Mouse (Mus musculus): ENCODE measurements around the gene Lep. TPM values are rescaled to one million over a fixed set of nuclear protein-coding genes. Genes with fewer than 3 reads are reported as not detected.

Gene Lep
- not detected in 2 replicates for polyA plus RNA-seq (2015; fragmentation: Nextera tagmentation; extraction: Ambion mirVana)

DNA sequence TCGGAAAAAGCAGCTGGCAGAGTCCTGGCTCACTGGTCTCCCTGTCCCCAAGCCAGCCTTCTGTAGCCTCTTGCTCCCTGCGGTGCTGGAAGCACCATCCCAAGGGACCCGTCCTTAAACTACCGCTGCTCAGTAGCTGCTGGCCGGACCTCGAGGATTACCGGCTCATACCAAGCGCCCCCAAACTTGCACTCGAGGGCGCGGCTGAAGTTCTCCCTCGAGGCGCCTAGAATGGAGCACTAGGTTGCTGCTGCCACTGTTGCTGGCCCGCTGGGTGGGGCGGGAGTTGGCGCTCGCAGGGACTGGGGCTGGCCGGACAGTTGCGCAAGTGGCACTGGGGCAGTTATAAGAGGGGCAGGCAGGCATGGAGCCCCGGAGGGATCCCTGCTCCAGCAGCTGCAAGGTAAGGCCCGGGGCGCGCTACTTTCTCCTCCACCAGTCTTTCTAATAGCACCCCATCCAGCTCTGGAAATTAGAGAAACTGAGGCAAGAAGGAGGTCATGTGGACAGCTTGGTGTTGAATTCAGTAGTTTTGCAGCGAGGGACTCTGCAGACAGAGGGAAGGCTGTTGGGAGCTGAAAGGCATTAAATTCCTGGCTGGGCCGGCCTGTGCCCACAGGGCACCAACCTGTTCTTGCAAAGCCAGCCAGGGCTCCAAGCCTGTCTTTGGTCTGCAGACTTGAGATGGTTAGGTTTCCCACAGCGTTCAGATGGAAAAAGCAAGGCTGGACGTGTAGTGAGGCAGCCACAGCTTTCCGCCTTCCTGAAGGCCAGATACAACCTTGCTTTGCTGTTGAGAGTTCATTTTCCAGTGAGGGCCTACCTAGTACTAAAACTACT lies at the start of gene Lep:
Lep (plus strand) TSS at position 375 of the 840 bp plus-strand sequence.
- WGBS: 62% methylated on average over 28 of the region's 28 CpGs
- H3K9me3 ChIP-seq (replicated peaks): no peaks in the 10 kb centered on the region
- no peaks in the 10 kb centered on the region for H3K36me3 ChIP-seq
- no peak within 1 kb of the TSS for H3K27ac ChIP-seq (replicated peaks)
- H3K4me1 ChIP-seq: no peaks in the 10 kb centered on the region
- no peak within 1 kb of the TSS for H3K4me2 ChIP-seq (replicated peaks)
- ATAC-seq (ENCODE audit: insufficient number of reproducible peaks, low FRiP score, low TSS enrichment, low read depth): no peak
- no peak within 1 kb of the TSS for H3K9ac ChIP-seq
- H3K27me3 ChIP-seq: no peaks in the 10 kb centered on the region
- H3K4me3 ChIP-seq (replicated peaks): no peak within 1 kb of the TSS

- Histone ChIP-seq H3K36me3 (no peaks in the 10 kb centered on the region), H3K9ac (no peak overlapping the region), H3K4me2 (replicated peaks) (no peak overlapping the region), H3K27me3 (peaks cover 3% of the 10 kb centered on the region; the same call in 1 of the 2 replicates), H3K4me1 (peaks cover 2% of the 10 kb centered on the region; the same call in 1 of the 2 replicates), H3K27ac (replicated peaks) (no peak overlapping the region), H3K9me3 (replicated peaks) (no peaks in the 10 kb centered on the region), H3K4me3 (replicated peaks) (no peak overlapping the region)
- 87% methylated on average over 5 of the region's 5 CpGs for WGBS
- ATAC-seq (ENCODE audit: insufficient number of reproducible peaks, low FRiP score, low TSS enrichment, low read depth): no peak
These were observed 48.4 kb upstream of the Lep start for GRCm38 (mm10) chr6:29011651-29012050.

- H3K4me2 ChIP-seq (replicated peaks): no peak overlapping the region
- no peaks in the 10 kb centered on the region for H3K9me3 ChIP-seq (replicated peaks)
- no peak overlapping the region for H3K4me3 ChIP-seq (replicated peaks)
- H3K9ac ChIP-seq: no peak overlapping the region
- ATAC-seq (ENCODE audit: insufficient number of reproducible peaks, low FRiP score, low TSS enrichment, low read depth): no peak
- 88% methylated on average over 6 of the region's 6 CpGs for WGBS
- no peak overlapping the region for H3K27ac ChIP-seq (replicated peaks)
- peaks cover 7% of the 10 kb centered on the region; the same call in 1 of the 2 replicates for H3K4me1 ChIP-seq
- no peaks in the 10 kb centered on the region for H3K36me3 ChIP-seq
- peaks cover 12% of the 10 kb centered on the region for H3K27me3 ChIP-seq
These were observed 46.8 kb upstream of the Lep start for GRCm38 (mm10) chr6:29013216-29013615.

- no peaks in the 10 kb centered on the region for H3K36me3 ChIP-seq
- H3K9me3 ChIP-seq (replicated peaks): no peaks in the 10 kb centered on the region
- H3K27ac ChIP-seq (replicated peaks): no peak overlapping the region
- H3K9ac ChIP-seq: no peak overlapping the region
- H3K4me2 ChIP-seq (replicated peaks): peak overlapping the region; percentile 45
- WGBS: 2% methylated on average over 16 of the region's 16 CpGs
- peaks cover 7% of the 10 kb centered on the region; the same call in 1 of the 2 replicates for H3K4me1 ChIP-seq
- peaks cover 18% of the 10 kb centered on the region for H3K27me3 ChIP-seq
- no peak overlapping the region; the same call in 1 of the 2 replicates for H3K4me3 ChIP-seq (replicated peaks)
- ATAC-seq (ENCODE audit: insufficient number of reproducible peaks, low FRiP score, low TSS enrichment, low read depth): no peak
These were observed 43.1 kb upstream of the Lep start for GRCm38 (mm10) chr6:29016891-29017412.

GRCm38 (mm10) chr6:29019756-29020720 lies 40.0 kb upstream of the Lep start:
- peaks cover 24% of the 10 kb centered on the region for H3K27me3 ChIP-seq
- no peak overlapping the region for H3K4me3 ChIP-seq (replicated peaks)
- no peak overlapping the region for H3K4me2 ChIP-seq (replicated peaks)
- peaks cover 16% of the 10 kb centered on the region; the same call in 1 of the 2 replicates for H3K4me1 ChIP-seq
- H3K9me3 ChIP-seq (replicated peaks): no peaks in the 10 kb centered on the region
- 75% methylated on average over 18 of the region's 18 CpGs for WGBS
- H3K27ac ChIP-seq (replicated peaks): no peak overlapping the region
- no peaks in the 10 kb centered on the region for H3K36me3 ChIP-seq
- H3K9ac ChIP-seq: no peak overlapping the region
- no peak for ATAC-seq (ENCODE audit: insufficient number of reproducible peaks, low FRiP score, low TSS enrichment, low read depth)

DNA sequence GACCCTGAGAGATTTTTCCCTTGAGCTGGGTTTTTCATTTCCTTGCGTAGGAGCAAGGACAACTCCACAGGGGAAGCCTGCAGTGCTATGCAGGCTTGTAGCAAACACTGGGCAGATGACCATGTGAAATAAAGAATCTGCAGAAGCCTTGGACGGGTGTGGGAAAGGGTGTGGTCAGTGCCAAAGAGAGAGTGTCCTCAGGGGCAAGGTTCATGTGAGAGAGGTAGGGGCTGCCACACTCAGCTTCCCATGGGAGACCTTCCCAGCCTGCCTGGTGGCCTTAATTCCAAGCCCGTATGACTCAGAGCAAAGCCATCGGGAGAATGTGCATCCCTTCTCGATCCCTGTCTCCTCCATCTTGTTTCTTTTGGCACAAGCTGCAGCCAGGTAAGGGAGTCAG lies 39.1 kb upstream of the Lep start:
- H3K4me3 ChIP-seq (replicated peaks): no peak overlapping the region
- H3K27me3 ChIP-seq: peaks cover 31% of the 10 kb centered on the region
- no peak overlapping the region for H3K9ac ChIP-seq
- H3K27ac ChIP-seq (replicated peaks): no peak overlapping the region
- WGBS: 72% methylated on average over 5 of the region's 5 CpGs
- H3K4me1 ChIP-seq: peaks cover 16% of the 10 kb centered on the region; the same call in 1 of the 2 replicates
- no peak overlapping the region for H3K4me2 ChIP-seq (replicated peaks)
- ATAC-seq (ENCODE audit: insufficient number of reproducible peaks, low FRiP score, low TSS enrichment, low read depth): no peak
- no peaks in the 10 kb centered on the region for H3K36me3 ChIP-seq
- no peaks in the 10 kb centered on the region for H3K9me3 ChIP-seq (replicated peaks)

GRCm38 (mm10) chr6:29021501-29021900 lies 38.5 kb upstream of the Lep start:
- Histone ChIP-seq H3K27me3 (peaks cover 30% of the 10 kb centered on the region), H3K4me1 (peaks cover 15% of the 10 kb centered on the region; the same call in 1 of the 2 replicates), H3K4me2 (replicated peaks) (no peak overlapping the region), H3K9me3 (replicated peaks) (no peaks in the 10 kb centered on the region), H3K9ac (no peak overlapping the region), H3K4me3 (replicated peaks) (no peak overlapping the region), H3K36me3 (no peaks in the 10 kb centered on the region), H3K27ac (replicated peaks) (no peak overlapping the region)
- no peak for ATAC-seq (ENCODE audit: insufficient number of reproducible peaks, low FRiP score, low TSS enrichment, low read depth)
- 39% methylated on average over 6 of the region's 6 CpGs for WGBS

DNA sequence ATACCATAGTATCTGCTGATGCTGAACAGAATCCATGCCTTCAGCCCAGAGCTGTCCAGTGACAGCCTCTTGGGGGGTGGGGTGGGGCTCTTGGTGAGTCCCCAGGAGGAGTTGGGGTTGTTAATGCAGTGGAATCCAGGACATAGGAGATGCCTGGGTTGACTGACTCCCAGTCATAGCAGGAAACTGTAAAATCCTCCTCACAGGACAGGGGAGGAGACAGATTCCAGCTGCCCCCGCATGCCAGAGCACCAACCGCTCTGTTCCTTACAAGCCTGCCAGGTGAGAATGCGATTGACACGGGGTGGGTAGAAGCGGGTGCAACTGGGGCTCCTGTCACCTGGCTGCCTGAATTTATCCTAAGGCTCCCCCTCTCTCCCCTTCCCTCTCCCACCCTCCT lies 37.9 kb upstream of the Lep start:
- H3K9me3 ChIP-seq (replicated peaks): no peaks in the 10 kb centered on the region
- no peak overlapping the region for H3K4me2 ChIP-seq (replicated peaks)
- ATAC-seq (ENCODE audit: insufficient number of reproducible peaks, low FRiP score, low TSS enrichment, low read depth): no peak
- H3K36me3 ChIP-seq: no peaks in the 10 kb centered on the region
- peaks cover 9% of the 10 kb centered on the region; the same call in 1 of the 2 replicates for H3K4me1 ChIP-seq
- no peak overlapping the region for H3K27ac ChIP-seq (replicated peaks)
- H3K9ac ChIP-seq: no peak overlapping the region
- peaks cover 27% of the 10 kb centered on the region for H3K27me3 ChIP-seq
- 35% methylated on average over 5 of the region's 5 CpGs for WGBS
- no peak overlapping the region for H3K4me3 ChIP-seq (replicated peaks)

DNA sequence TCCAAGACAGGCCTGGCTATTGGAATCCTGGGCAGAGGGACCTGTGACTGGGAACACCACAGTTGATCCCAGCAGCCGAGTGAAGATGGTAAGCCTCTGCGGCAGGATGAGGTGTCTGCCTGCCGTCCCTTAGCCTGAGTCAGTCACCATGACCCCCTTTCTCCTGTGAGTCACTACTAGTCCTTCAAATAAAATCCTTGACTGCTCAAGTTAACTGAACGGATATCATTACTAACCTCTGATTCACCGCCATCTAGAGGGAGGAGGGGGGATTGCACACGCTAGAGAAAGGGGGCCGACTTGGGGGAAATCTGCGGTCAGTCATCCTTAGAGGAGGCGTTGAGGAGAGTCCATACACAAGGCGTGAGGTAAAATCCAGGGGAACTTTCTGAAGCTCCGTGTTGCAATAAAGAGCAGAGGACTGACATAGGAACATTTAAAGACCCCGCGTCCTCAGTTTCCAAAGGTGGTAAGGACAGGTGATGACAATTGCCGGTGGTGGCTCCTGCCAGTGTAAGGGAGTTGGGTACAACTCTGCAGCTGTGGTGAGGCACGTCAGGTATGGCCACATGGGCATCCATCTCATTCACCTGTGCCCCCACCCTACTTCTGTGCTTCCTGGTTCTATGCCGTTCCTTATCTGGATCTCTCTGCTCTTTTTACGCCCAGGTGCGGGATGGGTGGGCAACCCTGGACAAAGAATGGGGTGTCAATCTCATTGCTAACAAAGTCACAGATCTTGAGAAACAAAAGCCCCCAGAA lies 36.6 kb upstream of the Lep start:
- ATAC-seq (ENCODE audit: insufficient number of reproducible peaks, low FRiP score, low TSS enrichment, low read depth): no peak
- Histone ChIP-seq H3K9me3 (replicated peaks) (no peaks in the 10 kb centered on the region), H3K27ac (replicated peaks) (no peak overlapping the region), H3K4me1 (peaks cover 8% of the 10 kb centered on the region; the same call in 1 of the 2 replicates), H3K4me3 (replicated peaks) (no peak overlapping the region), H3K4me2 (replicated peaks) (peak overlapping the region; percentile 28; the same call in 1 of the 2 replicates), H3K27me3 (peaks cover 21% of the 10 kb centered on the region), H3K9ac (no peak overlapping the region), H3K36me3 (no peaks in the 10 kb centered on the region)
- WGBS: 34% methylated on average over 18 of the region's 18 CpGs

DNA sequence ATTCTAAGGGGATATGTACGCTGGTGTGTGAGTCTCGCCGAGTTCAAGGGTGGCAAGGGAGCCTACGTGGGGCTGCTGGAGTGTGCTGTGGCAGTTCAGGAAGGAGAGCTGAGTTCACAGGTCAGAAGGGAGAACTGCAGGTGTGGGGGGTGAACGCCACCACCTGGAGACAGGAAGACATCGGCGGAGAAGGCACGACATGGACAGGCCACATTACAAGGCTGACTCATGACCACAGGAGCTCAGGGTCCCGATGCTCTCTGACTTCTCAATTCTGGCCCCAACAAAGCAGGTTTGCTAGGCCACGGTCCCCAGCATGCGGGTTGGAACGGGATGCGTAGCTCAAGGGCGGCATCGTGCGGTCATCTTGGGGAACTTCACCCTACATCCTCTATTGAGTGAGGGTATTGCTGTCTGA lies 36.0 kb upstream of the Lep start:
- Histone ChIP-seq H3K4me3 (replicated peaks) (no peak overlapping the region), H3K4me1 (peaks cover 8% of the 10 kb centered on the region; the same call in 1 of the 2 replicates), H3K9me3 (replicated peaks) (no peaks in the 10 kb centered on the region), H3K9ac (no peak overlapping the region), H3K4me2 (replicated peaks) (peak overlapping the region; percentile 28; the same call in 1 of the 2 replicates), H3K27me3 (peaks cover 19% of the 10 kb centered on the region), H3K36me3 (no peaks in the 10 kb centered on the region), H3K27ac (replicated peaks) (no peak overlapping the region)
- WGBS: 6% methylated on average over 16 of the region's 16 CpGs
- peak; percentile 36; the same call in 1 of the 2 replicates for ATAC-seq (ENCODE audit: insufficient number of reproducible peaks, low FRiP score, low TSS enrichment, low read depth)
